Mouse (Mus musculus) neural tube, embryonic 11.5 days (tissue): ENCODE measurements around the gene Jmjd6. TPM values are rescaled to one million over a fixed set of nuclear protein-coding genes. Genes with fewer than 3 reads are reported as not detected.

ENCODE experiments used
- ATAC-seq: fragments of 200-750 bp; cut with Nextera tagmentation; 2 replicates; pipeline ENCODE4 v1.8.0; 2017; ENCODE audit warnings: moderate number of reproducible peaks, mild to moderate bottlenecking, moderate TSS enrichment, moderate library complexity; ENCODE audit not compliant: insufficient read depth, low FRiP score, low TSS enrichment
- DNase-seq: peaks from one replicate; pipeline ENCODE4 v3.0.0-alpha.2; 2015; ENCODE audit warnings: low spot score
- H3K27ac ChIP-seq: fragments of 300-500 bp; sonication (generic); 2 replicates; pipeline ENCODE4 v1.5.1; 2014; ENCODE audit warnings: low read depth, mild to moderate bottlenecking, low read length
- H3K27me3 ChIP-seq: fragments of 300-500 bp; sonication (generic); 2 replicates; pipeline ENCODE4 v1.6.1; 2014; ENCODE audit warnings: mild to moderate bottlenecking, low read length, mixed read lengths; ENCODE audit not compliant: control insufficient read depth, insufficient read depth
- H3K36me3 ChIP-seq: fragments of 300-500 bp; sonication (generic); 2 replicates; pipeline ENCODE4 v1.6.1; 2014; ENCODE audit warnings: mild to moderate bottlenecking, low read length, moderate library complexity, mixed read lengths; ENCODE audit not compliant: control insufficient read depth, insufficient read depth
- H3K4me1 ChIP-seq: fragments of 300-500 bp; sonication (generic); 2 replicates; pipeline ENCODE4 v1.6.1; 2014; ENCODE audit warnings: low read length, mixed read lengths; ENCODE audit not compliant: control insufficient read depth, insufficient read depth
- H3K4me2 ChIP-seq: fragments of 300-500 bp; sonication (generic); 2 replicates; pipeline ENCODE4 v1.6.1; 2014; ENCODE audit warnings: low read depth, mild to moderate bottlenecking, moderate library complexity
- H3K4me3 ChIP-seq: fragments of 300-500 bp; sonication (generic); 2 replicates; pipeline ENCODE4 v1.5.1; 2014; ENCODE audit warnings: low read depth, low read length
- H3K9ac ChIP-seq: fragments of 300-500 bp; sonication (generic); 2 replicates; pipeline ENCODE4 v1.6.1; 2014; ENCODE audit warnings: mild to moderate bottlenecking, low read length
- H3K9me3 ChIP-seq: fragments of 300-500 bp; sonication (generic); 2 replicates; pipeline ENCODE4 v1.6.1; 2016; ENCODE audit warnings: low read length; ENCODE audit not compliant: control insufficient read depth
- WGBS: fragments of 180-500 bp; shearing (Covaris S2); extraction: QIAGEN DNeasy Blood & Tissue Kit; methylation state at CpG from one replicate; pipeline ENCODE4 v1.1.7; 2014; 5-methylcytosine and 5-hydroxymethylcytosine counted together
- polyA plus RNA-seq: library from polyadenylated mRNA; unstranded; fragments of >200 nt; fragmentation: Nextera tagmentation; extraction: Ambion mirVana; gene quantifications from 2 replicates; pipeline ENCODE4 v1.2.1, GENCODE M21; 2014

Gene Jmjd6
- polyA plus RNA-seq, 1 experiment from 2014 or later, result 88.4 TPM

- Histone ChIP-seq H3K4me3 (no peak overlapping the region), H3K4me1 (peaks cover 18% of the 10 kb centered on the region), H3K27ac (no peak overlapping the region), H3K9me3 (no peaks in the 10 kb centered on the region), H3K36me3 (no peaks in the 10 kb centered on the region), H3K9ac (no peak overlapping the region), H3K4me2 (no peak overlapping the region), H3K27me3 (no peaks in the 10 kb centered on the region)
- no peak for DNase-seq
- 84% methylated on average over 5 of the region's 5 CpGs for WGBS
- ATAC-seq, result no peak
These were observed 5.0 kb upstream of the Jmjd6 start for GRCm38 (mm10) chr11:116848086-116848876.

- DNase-seq, result no peak
- Histone ChIP-seq H3K36me3 (no peaks in the 10 kb centered on the region), H3K4me3 (no peak overlapping the region), H3K27ac (no peak overlapping the region), H3K9ac (no peak overlapping the region), H3K4me2 (no peak overlapping the region), H3K9me3 (no peaks in the 10 kb centered on the region), H3K27me3 (no peaks in the 10 kb centered on the region), H3K4me1 (peaks cover 18% of the 10 kb centered on the region)
- WGBS, result 94% methylated on average over 3 of the region's 3 CpGs
- ATAC-seq, result no peak
These were observed 4.2 kb upstream of the Jmjd6 start for GRCm38 (mm10) chr11:116847187-116848085.

DNA sequence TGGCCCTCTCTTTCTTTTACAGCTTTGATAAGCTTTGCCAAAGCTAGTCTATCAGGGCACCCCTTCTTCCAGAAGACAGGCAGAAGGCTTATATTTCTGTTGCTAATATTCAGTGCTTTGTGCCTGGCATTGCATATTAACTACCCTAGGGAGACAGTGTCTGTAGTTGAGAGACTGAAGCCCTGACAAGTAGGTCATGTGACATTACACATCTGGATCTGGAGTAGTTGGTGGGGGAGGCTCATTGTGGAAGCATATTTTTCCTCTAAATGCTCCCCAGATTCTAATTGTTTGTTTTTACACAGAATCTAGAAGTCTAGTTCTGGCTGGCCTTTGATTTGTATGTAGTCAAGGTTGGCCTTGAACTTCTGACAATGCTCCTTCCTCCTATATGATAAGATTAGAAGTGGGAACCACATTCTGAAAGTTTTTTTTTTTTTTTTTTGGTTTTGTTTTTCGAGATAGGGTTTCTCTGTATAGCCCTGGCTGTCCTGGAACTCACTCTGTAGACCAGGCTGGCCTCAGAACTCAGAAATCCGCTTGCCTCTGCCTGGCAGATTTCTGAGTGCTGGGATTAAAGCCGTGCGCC is 3.4 kb upstream of the Jmjd6 start:
- no peaks in the 10 kb centered on the region for H3K27me3 ChIP-seq
- H3K9me3 ChIP-seq, result no peaks in the 10 kb centered on the region
- H3K4me3 ChIP-seq, result no peak overlapping the region
- H3K9ac ChIP-seq, result no peak overlapping the region
- DNase-seq (no peak), ATAC-seq (no peak)
- H3K36me3 ChIP-seq, result no peaks in the 10 kb centered on the region
- 86% methylated on average over 4 of the region's 4 CpGs for WGBS
- H3K4me2 ChIP-seq, result no peak overlapping the region
- H3K4me1 ChIP-seq, result peaks cover 22% of the 10 kb centered on the region
- H3K27ac ChIP-seq, result no peak overlapping the region

DNA sequence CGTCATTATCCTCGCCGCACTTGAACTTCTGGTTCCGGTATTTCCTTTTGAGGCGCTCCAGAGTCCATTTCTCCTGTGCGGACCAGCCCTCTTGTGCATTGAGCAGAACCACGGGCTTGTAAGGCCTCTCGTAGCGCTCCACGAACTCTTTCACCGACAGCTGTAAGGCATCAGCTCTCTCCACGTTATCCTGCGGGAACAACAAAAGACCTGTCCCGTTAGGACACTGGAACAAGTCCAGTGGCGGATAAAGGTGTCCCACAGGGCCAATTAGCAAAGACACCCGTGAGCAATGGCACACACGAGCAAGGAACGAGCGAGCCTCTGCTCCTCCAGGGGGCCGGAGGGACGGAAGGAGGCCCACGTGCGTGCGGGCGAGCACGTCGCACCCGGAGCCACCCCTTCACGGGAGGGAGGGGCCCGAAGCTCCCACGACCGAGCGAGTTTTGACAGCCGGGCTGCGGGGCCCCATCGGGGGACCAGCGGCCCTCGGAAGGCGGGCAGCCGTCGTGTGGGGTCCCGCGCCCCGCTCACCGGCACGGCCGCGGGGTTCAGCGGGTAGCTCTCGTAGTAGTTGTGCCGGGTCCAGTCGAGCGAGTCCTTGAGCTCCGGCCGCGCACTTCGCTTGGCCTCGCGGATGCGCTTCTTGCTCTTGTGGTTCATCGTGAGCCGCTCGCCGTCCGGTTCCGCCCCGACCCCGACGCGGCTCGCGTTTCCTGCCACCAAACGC is 553 bp downstream of the Jmjd6 start:
- DNase-seq (peak; percentile 82), ATAC-seq (peak; percentile 58)
- Histone ChIP-seq H3K27me3 (no peaks in the 10 kb centered on the region), H3K4me1 (peaks cover 30% of the 10 kb centered on the region), H3K4me2 (peak overlapping the region; percentile 89), H3K27ac (peak overlapping the region; percentile 97), H3K9me3 (no peaks in the 10 kb centered on the region), H3K9ac (peak overlapping the region; percentile 86), H3K4me3 (peak overlapping the region; percentile 88), H3K36me3 (peaks cover 14% of the 10 kb centered on the region)
- WGBS, result under 1% methylated on average over 73 of the region's 73 CpGs

- H3K9ac ChIP-seq, result no peak overlapping the region
- no peak for DNase-seq
- peaks cover 19% of the 10 kb centered on the region for H3K36me3 ChIP-seq
- H3K4me1 ChIP-seq, result peaks cover 30% of the 10 kb centered on the region
- WGBS, result 85% methylated on average over 4 of the region's 4 CpGs
- H3K9me3 ChIP-seq, result no peaks in the 10 kb centered on the region
- ATAC-seq, result no peak
- H3K4me3 ChIP-seq, result peak overlapping the region; percentile 88; the same call in 1 of the 2 replicates
- H3K4me2 ChIP-seq, result peak overlapping the region; percentile 89
- H3K27ac ChIP-seq, result no peak overlapping the region
- no peaks in the 10 kb centered on the region for H3K27me3 ChIP-seq
These were observed 2.5 kb downstream of the Jmjd6 start for GRCm38 (mm10) chr11:116840748-116841147.

GRCm38 (mm10) chr11:116839601-116840000 is 3.6 kb downstream of the Jmjd6 start:
- H3K9me3 ChIP-seq, result no peaks in the 10 kb centered on the region
- H3K27ac ChIP-seq, result no peak overlapping the region
- H3K9ac ChIP-seq, result peak overlapping the region; percentile 32; the same call in 1 of the 2 replicates
- peaks cover 28% of the 10 kb centered on the region for H3K4me1 ChIP-seq
- H3K36me3 ChIP-seq, result peaks cover 23% of the 10 kb centered on the region
- H3K4me2 ChIP-seq, result no peak overlapping the region
- ATAC-seq (no peak), DNase-seq (no peak)
- H3K27me3 ChIP-seq, result no peaks in the 10 kb centered on the region
- no peak overlapping the region for H3K4me3 ChIP-seq
- 82% methylated on average over 7 of the region's 7 CpGs for WGBS

- ATAC-seq, result no peak
- whole genome bisulfite sequencing, result 91% methylated on average over 14 of the region's 14 CpGs
- no peaks in the 10 kb centered on the region for H3K9me3 ChIP-seq
- peaks cover 21% of the 10 kb centered on the region for H3K4me1 ChIP-seq
- H3K27ac ChIP-seq, result no peak overlapping the region
- no peak overlapping the region for H3K4me2 ChIP-seq
- DNase-seq, result no peak
- H3K9ac ChIP-seq, result no peak overlapping the region
- H3K4me3 ChIP-seq, result no peak overlapping the region
- H3K36me3 ChIP-seq, result peaks cover 29% of the 10 kb centered on the region
- H3K27me3 ChIP-seq, result no peaks in the 10 kb centered on the region
These were observed 4.3 kb downstream of the Jmjd6 start for GRCm38 (mm10) chr11:116838936-116839335.

GRCm38 (mm10) chr11:116837441-116837840 is 5.8 kb downstream of the Jmjd6 start:
- Histone ChIP-seq H3K9me3 (no peaks in the 10 kb centered on the region), H3K27ac (no peak overlapping the region), H3K4me3 (no peak overlapping the region), H3K36me3 (peaks cover 29% of the 10 kb centered on the region), H3K4me2 (no peak overlapping the region), H3K27me3 (no peaks in the 10 kb centered on the region), H3K4me1 (peaks cover 21% of the 10 kb centered on the region), H3K9ac (no peak overlapping the region)
- 95% methylated on average over 10 of the region's 10 CpGs for WGBS
- ATAC-seq (no peak), DNase-seq (no peak)
